Mouse (Mus musculus): ENCODE data around the gene Cntnap2. TPM values are rescaled to one million over a fixed set of nuclear protein-coding genes. Genes with fewer than 3 reads are reported as not detected.

Gene Cntnap2
- polyA plus RNA-seq, 1 experiment from 2014 or later = 27.2 TPM

DNA sequence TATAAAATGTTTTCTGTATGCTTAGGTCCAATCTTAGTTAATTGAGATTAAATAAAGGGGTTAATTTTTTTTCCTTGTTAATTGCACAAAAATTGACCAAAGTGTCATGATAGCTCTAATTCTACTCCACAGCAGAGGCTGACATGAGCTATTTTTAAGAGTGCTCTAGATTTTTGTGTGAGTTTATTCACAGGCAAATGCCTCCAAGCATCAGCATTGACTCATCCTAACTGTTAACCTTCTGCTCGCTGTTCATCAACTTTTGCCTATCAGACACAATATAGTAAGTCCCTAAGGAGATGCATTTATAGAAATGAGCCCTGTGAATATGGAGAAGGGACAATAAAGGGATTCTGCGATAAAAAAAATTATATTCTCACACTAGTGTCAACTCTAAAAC, 1138.1 kb downstream of the Cntnap2 start:
- no peak for ATAC-seq (ENCODE audit: low FRiP score, low read depth)
- H3K27me3 ChIP-seq (replicated peaks) = no peaks in the 10 kb centered on the region
- no peaks in the 10 kb centered on the region for H3K9me3 ChIP-seq
- H3K27ac ChIP-seq = no peak overlapping the region
- 87% methylated on average over 2 of the region's 2 CpGs for WGBS
- H3K4me3 ChIP-seq = no peak overlapping the region
- H3K4me1 ChIP-seq = no peaks in the 10 kb centered on the region
- H3K9ac ChIP-seq = no peak overlapping the region
- no peaks in the 10 kb centered on the region for H3K36me3 ChIP-seq
- no peak overlapping the region for H3K4me2 ChIP-seq (replicated peaks)

DNA sequence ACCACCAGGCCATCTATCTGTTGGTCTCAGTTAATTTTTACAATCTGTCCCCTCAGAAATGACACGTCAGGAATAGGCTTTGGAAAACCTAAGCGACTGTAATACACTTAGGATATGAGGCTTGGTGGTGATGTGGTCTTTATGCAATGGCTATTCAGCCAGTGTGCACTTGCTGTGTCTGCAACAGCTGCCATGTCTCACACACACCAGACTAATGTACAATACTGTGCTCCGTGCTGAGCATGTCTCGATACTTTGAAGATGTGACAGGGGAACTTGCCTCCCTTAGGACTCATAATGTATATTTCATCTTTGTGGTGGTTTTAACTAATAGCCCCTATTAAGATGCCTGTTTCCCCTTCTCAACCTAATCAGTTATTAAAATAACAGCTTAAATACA, 1142.7 kb downstream of the Cntnap2 start:
- Histone ChIP-seq H3K27me3 (replicated peaks) (no peaks in the 10 kb centered on the region), H3K9me3 (no peaks in the 10 kb centered on the region), H3K27ac (no peak overlapping the region), H3K4me1 (no peaks in the 10 kb centered on the region), H3K36me3 (no peaks in the 10 kb centered on the region), H3K4me2 (replicated peaks) (no peak overlapping the region), H3K9ac (no peak overlapping the region), H3K4me3 (no peak overlapping the region)
- WGBS = 68% methylated on average over 4 of the region's 4 CpGs
- ATAC-seq (ENCODE audit: low FRiP score, low read depth) = no peak

- Histone ChIP-seq H3K9ac (no peak overlapping the region), H3K27ac (no peak overlapping the region), H3K36me3 (no peaks in the 10 kb centered on the region), H3K4me2 (replicated peaks) (no peak overlapping the region), H3K4me3 (no peak overlapping the region), H3K9me3 (no peaks in the 10 kb centered on the region), H3K4me1 (no peaks in the 10 kb centered on the region), H3K27me3 (replicated peaks) (no peaks in the 10 kb centered on the region)
- 68% methylated on average over 2 of the region's 2 CpGs for WGBS
- ATAC-seq (ENCODE audit: low FRiP score, low read depth) = no peak
These were observed 1146.4 kb downstream of the Cntnap2 start for GRCm38 (mm10) chr6:46205531-46205930.

- ATAC-seq (ENCODE audit: low FRiP score, low read depth) = no peak
- Histone ChIP-seq H3K36me3 (no peaks in the 10 kb centered on the region), H3K4me3 (no peak overlapping the region), H3K27me3 (replicated peaks) (no peaks in the 10 kb centered on the region), H3K4me2 (replicated peaks) (no peak overlapping the region), H3K27ac (no peak overlapping the region), H3K4me1 (no peaks in the 10 kb centered on the region), H3K9ac (no peak overlapping the region), H3K9me3 (no peaks in the 10 kb centered on the region)
- 94% methylated on average over 1 of the region's 1 CpGs for WGBS
These were observed 1173.7 kb downstream of the Cntnap2 start for GRCm38 (mm10) chr6:46232889-46233288.

DNA sequence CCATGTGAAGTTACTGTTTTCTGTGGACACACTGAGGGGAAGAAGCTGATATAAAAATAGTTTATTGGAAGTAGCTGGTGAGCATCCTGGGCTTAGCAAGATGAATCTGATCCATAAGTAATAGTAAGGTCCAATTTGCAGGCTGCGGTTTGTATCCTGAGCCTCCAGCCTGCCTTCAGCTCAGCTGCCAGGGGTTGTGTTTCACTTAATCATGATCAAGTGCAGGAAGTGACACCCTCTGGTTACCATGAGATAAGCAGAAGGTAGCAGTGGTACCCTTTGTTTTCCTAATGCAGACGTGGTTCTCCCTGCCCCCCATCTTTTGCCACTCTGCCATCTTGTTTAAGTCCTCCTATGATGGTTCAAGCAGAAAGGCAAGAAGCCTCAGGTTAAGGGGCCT, 1181.2 kb downstream of the Cntnap2 start:
- Histone ChIP-seq H3K9me3 (no peaks in the 10 kb centered on the region), H3K27ac (no peak overlapping the region), H3K36me3 (no peaks in the 10 kb centered on the region), H3K9ac (no peak overlapping the region), H3K4me3 (no peak overlapping the region), H3K4me2 (replicated peaks) (no peak overlapping the region), H3K27me3 (replicated peaks) (no peaks in the 10 kb centered on the region), H3K4me1 (no peaks in the 10 kb centered on the region)
- 75% methylated on average over 2 of the region's 2 CpGs for WGBS
- no peak for ATAC-seq (ENCODE audit: low FRiP score, low read depth)

- ATAC-seq (ENCODE audit: low FRiP score, low read depth) = no peak
- no peak overlapping the region for H3K4me3 ChIP-seq
- H3K4me1 ChIP-seq = no peaks in the 10 kb centered on the region
- no peak overlapping the region for H3K9ac ChIP-seq
- H3K4me2 ChIP-seq (replicated peaks) = no peak overlapping the region
- H3K27me3 ChIP-seq (replicated peaks) = no peaks in the 10 kb centered on the region
- H3K9me3 ChIP-seq = no peaks in the 10 kb centered on the region
- H3K36me3 ChIP-seq = no peaks in the 10 kb centered on the region
- WGBS = 48% methylated on average over 1 of the region's 1 CpGs
- H3K27ac ChIP-seq = no peak overlapping the region
These were observed 1204.0 kb downstream of the Cntnap2 start for GRCm38 (mm10) chr6:46263171-46263570.

- no peak overlapping the region for H3K4me2 ChIP-seq (replicated peaks)
- no peaks in the 10 kb centered on the region for H3K4me1 ChIP-seq
- no peaks in the 10 kb centered on the region for H3K36me3 ChIP-seq
- H3K4me3 ChIP-seq = no peak overlapping the region
- H3K27me3 ChIP-seq (replicated peaks) = no peaks in the 10 kb centered on the region
- H3K9ac ChIP-seq = no peak overlapping the region
- H3K9me3 ChIP-seq = no peaks in the 10 kb centered on the region
- 0 out of 2 replicates have a peak, but pooled peaks have one; percentile 50 for ATAC-seq (ENCODE audit: low FRiP score, low read depth)
- H3K27ac ChIP-seq = no peak overlapping the region
- 57% methylated on average over 5 of the region's 5 CpGs for WGBS
These were observed 1287.8 kb downstream of the Cntnap2 start for GRCm38 (mm10) chr6:46346946-46347345.

- H3K9ac ChIP-seq = no peak overlapping the region
- no peak overlapping the region for H3K4me2 ChIP-seq (replicated peaks)
- no peaks in the 10 kb centered on the region for H3K36me3 ChIP-seq
- no peak overlapping the region for H3K27ac ChIP-seq
- H3K4me3 ChIP-seq = no peak overlapping the region
- ATAC-seq (ENCODE audit: low FRiP score, low read depth) = no peak
- no peaks in the 10 kb centered on the region for H3K9me3 ChIP-seq
- WGBS = 84% methylated on average over 2 of the region's 2 CpGs
- H3K4me1 ChIP-seq = no peaks in the 10 kb centered on the region
- no peaks in the 10 kb centered on the region for H3K27me3 ChIP-seq (replicated peaks)
These were observed 1301.9 kb downstream of the Cntnap2 start for GRCm38 (mm10) chr6:46361091-46361490.

- 91% methylated on average over 1 of the region's 1 CpGs for WGBS
- no peaks in the 10 kb centered on the region for H3K4me1 ChIP-seq
- no peak overlapping the region for H3K4me3 ChIP-seq
- H3K9me3 ChIP-seq = no peaks in the 10 kb centered on the region
- no peak overlapping the region for H3K9ac ChIP-seq
- H3K4me2 ChIP-seq (replicated peaks) = no peak overlapping the region
- H3K27ac ChIP-seq = no peak overlapping the region
- no peaks in the 10 kb centered on the region for H3K36me3 ChIP-seq
- no peaks in the 10 kb centered on the region for H3K27me3 ChIP-seq (replicated peaks)
- no peak for ATAC-seq (ENCODE audit: low FRiP score, low read depth)
These were observed 1303.0 kb downstream of the Cntnap2 start for GRCm38 (mm10) chr6:46362156-46362555.

- no peaks in the 10 kb centered on the region for H3K4me1 ChIP-seq
- no peak overlapping the region for H3K4me2 ChIP-seq (replicated peaks)
- no peaks in the 10 kb centered on the region for H3K9me3 ChIP-seq
- no peak overlapping the region for H3K27ac ChIP-seq
- no peak for ATAC-seq (ENCODE audit: low FRiP score, low read depth)
- H3K4me3 ChIP-seq = no peak overlapping the region
- no peak overlapping the region for H3K9ac ChIP-seq
- WGBS = 83% methylated on average over 2 of the region's 2 CpGs
- no peaks in the 10 kb centered on the region for H3K36me3 ChIP-seq
- no peaks in the 10 kb centered on the region for H3K27me3 ChIP-seq (replicated peaks)
These were observed 1339.8 kb downstream of the Cntnap2 start for GRCm38 (mm10) chr6:46398725-46399589.

GRCm38 (mm10) chr6:46414154-46414553, 1355.0 kb downstream of the Cntnap2 start:
- Histone ChIP-seq H3K9ac (no peak overlapping the region), H3K4me2 (replicated peaks) (no peak overlapping the region), H3K27me3 (replicated peaks) (no peaks in the 10 kb centered on the region), H3K27ac (no peak overlapping the region), H3K36me3 (no peaks in the 10 kb centered on the region), H3K4me1 (no peaks in the 10 kb centered on the region), H3K9me3 (no peaks in the 10 kb centered on the region), H3K4me3 (no peak overlapping the region)
- 0 out of 2 replicates have a peak, but pooled peaks have one; percentile 37 for ATAC-seq (ENCODE audit: low FRiP score, low read depth)

- Histone ChIP-seq H3K9me3 (no peaks in the 10 kb centered on the region), H3K27me3 (replicated peaks) (no peaks in the 10 kb centered on the region), H3K4me1 (no peaks in the 10 kb centered on the region), H3K4me3 (no peak overlapping the region), H3K27ac (no peak overlapping the region), H3K4me2 (replicated peaks) (no peak overlapping the region), H3K36me3 (no peaks in the 10 kb centered on the region), H3K9ac (no peak overlapping the region)
- peak; percentile 65; the same call in 1 of the 2 replicates for ATAC-seq (ENCODE audit: low FRiP score, low read depth)
- WGBS = 78% methylated on average over 4 of the region's 4 CpGs
These were observed 1355.4 kb downstream of the Cntnap2 start for GRCm38 (mm10) chr6:46414562-46414961.

- Histone ChIP-seq H3K27me3 (replicated peaks) (no peaks in the 10 kb centered on the region), H3K27ac (no peak overlapping the region), H3K9ac (no peak overlapping the region), H3K4me3 (no peak overlapping the region), H3K4me1 (no peaks in the 10 kb centered on the region), H3K9me3 (no peaks in the 10 kb centered on the region), H3K4me2 (replicated peaks) (no peak overlapping the region), H3K36me3 (no peaks in the 10 kb centered on the region)
- ATAC-seq (ENCODE audit: low FRiP score, low read depth) = no peak
These were observed 1360.7 kb downstream of the Cntnap2 start for GRCm38 (mm10) chr6:46419827-46420226.
